Mouse (Mus musculus): ENCODE measurements at regions not wholly inside any gene's neighbourhood (a gene's known extent, or its start where the extent isn't known, plus 50 kb on each side); places are given as distances from the start of the nearest gene placed in this dataset.
A peak's percentile ranks its signal among the peaks of the same experiment; 100 is the strongest.

DNA sequence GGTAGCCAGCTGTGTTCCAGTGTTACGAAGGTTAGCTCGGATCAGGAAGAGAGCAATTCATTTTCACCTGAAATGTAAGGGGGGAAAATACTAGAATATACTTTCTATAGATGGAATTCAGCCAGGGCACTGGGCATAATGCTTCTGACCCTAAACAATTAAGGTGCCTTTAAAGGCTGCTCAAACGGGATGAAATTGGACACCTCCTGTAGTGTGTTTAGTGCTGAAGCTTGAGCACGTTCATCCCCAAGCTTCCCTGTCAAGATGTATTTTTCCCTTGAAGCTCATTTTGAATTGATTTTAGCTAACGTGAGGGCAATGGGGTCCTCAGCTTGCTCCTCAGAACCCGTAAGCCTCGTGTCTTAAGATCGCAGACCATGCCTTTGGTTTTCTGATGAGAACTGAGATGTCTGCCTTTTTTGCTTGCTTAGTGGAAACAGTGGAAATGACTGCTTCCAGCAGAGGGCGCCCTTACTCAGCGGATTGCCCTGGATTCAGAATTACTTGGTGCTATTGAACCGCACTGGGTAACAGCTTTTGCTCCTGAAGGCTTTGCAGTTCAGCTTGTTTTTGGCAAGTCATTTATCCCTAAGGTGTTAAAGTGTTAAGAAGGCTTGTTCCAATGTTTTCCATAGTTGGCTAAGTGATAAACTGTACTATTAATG lies 74.6 kb upstream of the Fermt1 start:
- H3K4me3 ChIP-seq (ENCODE audit: low read depth, low read length): no peak overlapping the region
- H3K27me3 ChIP-seq (replicated peaks; ENCODE audit: control insufficient read depth, insufficient read depth, low read length): no peaks in the 10 kb centered on the region
- H3K4me1 ChIP-seq (replicated peaks; ENCODE audit: control insufficient read depth, insufficient read depth, low read length): no peaks in the 10 kb centered on the region
- H3K9me3 ChIP-seq (ENCODE audit: control insufficient read depth, low read length): no peaks in the 10 kb centered on the region
- DNase-seq (ENCODE audit: low spot score): peak; percentile 63
- 0 out of 2 replicates have a peak, but pooled peaks have one; percentile 39 for ATAC-seq (replicated peaks; ENCODE audit: low FRiP score)
- H3K4me2 ChIP-seq: no peak overlapping the region
- 25% methylated on average over 11 of the region's 11 CpGs for WGBS
- no peak overlapping the region for H3K27ac ChIP-seq (ENCODE audit: low read depth, low read length)
- H3K36me3 ChIP-seq (ENCODE audit: control insufficient read depth, insufficient read depth, low read length): no peaks in the 10 kb centered on the region
- no peak overlapping the region for H3K9ac ChIP-seq (ENCODE audit: low read depth, low read length)

GRCm38 (mm10) chr2:133021244-133021643 lies 75.5 kb upstream of the Fermt1 start:
- DNase-seq (ENCODE audit: low spot score) (no peak), ATAC-seq (replicated peaks; ENCODE audit: low FRiP score) (no peak)
- Histone ChIP-seq H3K27me3 (replicated peaks; ENCODE audit: control insufficient read depth, insufficient read depth, low read length) (no peaks in the 10 kb centered on the region), H3K9ac (ENCODE audit: low read depth, low read length) (no peak overlapping the region), H3K9me3 (ENCODE audit: control insufficient read depth, low read length) (no peaks in the 10 kb centered on the region), H3K4me1 (replicated peaks; ENCODE audit: control insufficient read depth, insufficient read depth, low read length) (no peaks in the 10 kb centered on the region), H3K4me2 (no peak overlapping the region), H3K36me3 (ENCODE audit: control insufficient read depth, insufficient read depth, low read length) (no peaks in the 10 kb centered on the region), H3K27ac (ENCODE audit: low read depth, low read length) (no peak overlapping the region), H3K4me3 (ENCODE audit: low read depth, low read length) (no peak overlapping the region)
- 69% methylated on average over 3 of the region's 3 CpGs for WGBS

DNA sequence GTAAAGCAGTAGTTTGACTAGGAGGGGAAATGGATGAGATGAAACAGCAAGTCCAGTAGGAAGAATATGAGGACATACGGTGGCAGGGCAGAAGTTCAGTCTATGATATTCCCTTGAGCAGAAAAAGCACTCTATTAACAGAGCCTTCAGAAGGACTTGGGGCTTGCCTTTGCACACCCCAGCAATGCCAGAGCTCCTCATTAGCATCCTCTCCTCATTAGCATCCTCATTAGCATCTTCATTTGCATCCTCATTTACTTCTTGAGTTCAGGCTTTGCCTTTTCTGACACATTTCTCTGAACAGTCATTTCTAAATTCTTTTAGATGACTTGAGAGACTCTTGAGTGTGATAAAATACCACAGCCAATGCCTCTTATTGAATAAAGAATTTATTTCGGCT lies 81.3 kb upstream of the Fermt1 start:
- 77% methylated on average over 2 of the region's 2 CpGs for WGBS

DNA sequence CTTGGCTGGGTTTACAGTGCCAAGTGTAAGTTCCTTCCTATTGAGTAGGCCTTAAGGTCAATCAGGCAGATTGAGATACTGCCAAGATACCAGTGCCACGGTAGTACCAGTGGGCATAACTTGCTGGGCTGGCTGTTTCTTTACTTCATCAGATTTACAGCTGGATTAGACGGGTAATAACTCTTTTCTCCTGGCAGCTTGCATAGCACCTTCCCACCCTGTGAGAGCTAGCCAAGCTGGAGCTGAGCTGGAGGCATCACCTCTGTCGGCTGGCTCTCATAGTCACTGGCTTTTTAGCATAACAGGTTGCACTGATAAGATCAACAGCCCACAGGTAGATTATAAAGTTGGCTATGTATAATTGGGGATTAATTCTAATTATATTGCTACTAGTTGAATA lies 89.7 kb upstream of the Fermt1 start:
- no peak overlapping the region for H3K9ac ChIP-seq (ENCODE audit: low read depth, low read length)
- H3K27me3 ChIP-seq (replicated peaks; ENCODE audit: control insufficient read depth, insufficient read depth, low read length): no peaks in the 10 kb centered on the region
- H3K9me3 ChIP-seq (ENCODE audit: control insufficient read depth, low read length): no peaks in the 10 kb centered on the region
- no peak overlapping the region for H3K4me2 ChIP-seq
- no peak overlapping the region for H3K4me3 ChIP-seq (ENCODE audit: low read depth, low read length)
- WGBS: 77% methylated on average over 3 of the region's 3 CpGs
- DNase-seq (ENCODE audit: low spot score) (no peak), ATAC-seq (replicated peaks; ENCODE audit: low FRiP score) (no peak; the same call in 1 of the 2 replicates)
- H3K36me3 ChIP-seq (ENCODE audit: control insufficient read depth, insufficient read depth, low read length): no peaks in the 10 kb centered on the region
- no peaks in the 10 kb centered on the region for H3K4me1 ChIP-seq (replicated peaks; ENCODE audit: control insufficient read depth, insufficient read depth, low read length)
- H3K27ac ChIP-seq (ENCODE audit: low read depth, low read length): no peak overlapping the region

More for the DNA sequence above, 81.3 kb upstream of the Fermt1 start:
- no peak overlapping the region for H3K27ac ChIP-seq (ENCODE audit: low read depth, low read length)
- no peak overlapping the region for H3K4me2 ChIP-seq
- H3K4me1 ChIP-seq (replicated peaks; ENCODE audit: control insufficient read depth, insufficient read depth, low read length): no peaks in the 10 kb centered on the region
- ATAC-seq (replicated peaks; ENCODE audit: low FRiP score): no peak
- no peaks in the 10 kb centered on the region for H3K36me3 ChIP-seq (ENCODE audit: control insufficient read depth, insufficient read depth, low read length)
- no peak for DNase-seq (ENCODE audit: low spot score)
- no peak overlapping the region for H3K9ac ChIP-seq (ENCODE audit: low read depth, low read length)
- H3K4me3 ChIP-seq (ENCODE audit: low read depth, low read length): no peak overlapping the region
- no peaks in the 10 kb centered on the region for H3K27me3 ChIP-seq (replicated peaks; ENCODE audit: control insufficient read depth, insufficient read depth, low read length)
- H3K9me3 ChIP-seq (ENCODE audit: control insufficient read depth, low read length): no peaks in the 10 kb centered on the region

DNA sequence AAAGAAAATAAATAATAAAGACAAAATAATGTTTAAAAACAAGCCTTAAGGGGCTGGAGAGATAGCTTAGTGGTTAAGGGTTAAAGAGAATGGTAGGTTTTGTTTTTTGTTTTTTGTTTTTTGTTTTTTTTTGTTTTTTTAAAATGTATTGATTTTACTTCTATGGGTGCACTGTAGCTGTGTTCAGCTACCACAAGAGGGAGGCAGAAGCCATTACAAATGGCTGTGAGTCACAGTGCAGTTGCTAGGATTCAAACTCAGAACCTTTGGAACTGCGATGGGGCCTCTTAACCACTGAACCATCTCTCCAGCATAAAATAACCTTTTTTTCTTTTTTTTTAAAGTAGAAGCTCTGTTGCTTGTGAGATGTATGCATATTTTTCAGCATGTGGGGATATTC lies 95.0 kb upstream of the Fermt1 start:
- no peak overlapping the region for H3K4me2 ChIP-seq
- H3K36me3 ChIP-seq (ENCODE audit: control insufficient read depth, insufficient read depth, low read length): no peaks in the 10 kb centered on the region
- WGBS: 78% methylated on average over 1 of the region's 1 CpGs
- H3K4me3 ChIP-seq (ENCODE audit: low read depth, low read length): no peak overlapping the region
- no peaks in the 10 kb centered on the region for H3K4me1 ChIP-seq (replicated peaks; ENCODE audit: control insufficient read depth, insufficient read depth, low read length)
- DNase-seq (ENCODE audit: low spot score) (no peak), ATAC-seq (replicated peaks; ENCODE audit: low FRiP score) (no peak)
- no peak overlapping the region for H3K9ac ChIP-seq (ENCODE audit: low read depth, low read length)
- no peaks in the 10 kb centered on the region for H3K27me3 ChIP-seq (replicated peaks; ENCODE audit: control insufficient read depth, insufficient read depth, low read length)
- H3K27ac ChIP-seq (ENCODE audit: low read depth, low read length): no peak overlapping the region
- H3K9me3 ChIP-seq (ENCODE audit: control insufficient read depth, low read length): no peaks in the 10 kb centered on the region

DNA sequence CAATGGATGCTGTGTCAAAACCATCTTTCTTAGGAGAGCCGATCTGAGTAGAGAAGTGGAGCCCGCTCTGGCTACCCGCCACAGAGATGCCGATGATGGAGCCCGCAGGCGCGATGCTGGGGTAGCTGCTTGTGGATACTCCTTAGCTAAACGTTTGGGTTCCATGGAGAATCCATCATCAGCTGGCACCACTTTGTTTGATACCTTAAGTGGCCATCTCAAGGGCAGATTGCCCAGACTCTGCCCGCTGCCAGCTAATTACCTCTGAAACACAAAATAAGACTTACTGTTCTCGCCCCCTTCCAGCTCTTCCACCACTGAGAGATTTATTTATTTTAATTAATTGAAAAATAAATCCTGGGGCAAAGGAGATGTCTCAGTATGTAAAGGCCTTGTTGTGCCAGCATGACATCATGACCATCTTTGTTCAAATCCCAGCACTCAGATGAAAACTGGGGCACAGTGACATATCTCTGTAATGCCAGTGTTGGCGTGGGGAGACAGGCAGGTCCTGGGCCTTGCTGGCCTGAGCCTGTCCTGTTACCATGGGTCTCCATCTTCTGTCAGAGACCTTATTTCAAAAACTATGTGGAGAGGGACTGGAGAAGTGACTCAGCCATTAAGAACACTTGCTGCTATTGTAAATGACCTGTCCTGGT lies 132.1 kb upstream of the Fermt1 start:
- Histone ChIP-seq H3K27me3 (replicated peaks; ENCODE audit: control insufficient read depth, insufficient read depth, low read length) (no peaks in the 10 kb centered on the region), H3K9ac (ENCODE audit: low read depth, low read length) (no peak overlapping the region), H3K4me2 (no peak overlapping the region), H3K9me3 (ENCODE audit: control insufficient read depth, low read length) (no peaks in the 10 kb centered on the region), H3K27ac (ENCODE audit: low read depth, low read length) (no peak overlapping the region), H3K4me1 (replicated peaks; ENCODE audit: control insufficient read depth, insufficient read depth, low read length) (no peaks in the 10 kb centered on the region), H3K36me3 (ENCODE audit: control insufficient read depth, insufficient read depth, low read length) (no peaks in the 10 kb centered on the region), H3K4me3 (ENCODE audit: low read depth, low read length) (no peak overlapping the region)
- DNase-seq (ENCODE audit: low spot score) (no peak), ATAC-seq (replicated peaks; ENCODE audit: low FRiP score) (no peak)
- WGBS: 83% methylated on average over 11 of the region's 11 CpGs

DNA sequence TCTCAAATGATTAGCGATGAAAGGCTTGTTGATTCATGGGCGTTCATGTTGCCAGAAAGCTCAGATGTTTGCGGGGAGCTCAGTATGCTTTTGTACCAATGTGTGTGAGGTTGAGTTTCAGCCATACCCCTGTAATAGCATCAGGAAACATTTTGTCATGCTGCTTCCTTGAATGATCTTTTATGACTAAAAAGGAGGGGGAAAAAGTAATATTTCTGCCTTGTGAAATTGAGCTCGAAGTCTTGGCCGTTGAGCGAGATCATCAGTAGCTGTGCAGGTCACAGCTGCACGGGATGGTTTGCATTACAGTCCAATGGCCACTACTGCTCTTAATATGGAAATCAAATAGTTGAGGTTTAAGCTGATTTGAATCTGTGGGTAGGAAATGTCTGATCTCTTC lies 145.3 kb upstream of the Fermt1 start:
- Histone ChIP-seq H3K27me3 (replicated peaks; ENCODE audit: control insufficient read depth, insufficient read depth, low read length) (no peaks in the 10 kb centered on the region), H3K9ac (ENCODE audit: low read depth, low read length) (no peak overlapping the region), H3K4me2 (no peak overlapping the region), H3K4me3 (ENCODE audit: low read depth, low read length) (no peak overlapping the region), H3K9me3 (ENCODE audit: control insufficient read depth, low read length) (no peaks in the 10 kb centered on the region), H3K4me1 (replicated peaks; ENCODE audit: control insufficient read depth, insufficient read depth, low read length) (no peaks in the 10 kb centered on the region), H3K36me3 (ENCODE audit: control insufficient read depth, insufficient read depth, low read length) (no peaks in the 10 kb centered on the region), H3K27ac (ENCODE audit: low read depth, low read length) (no peak overlapping the region)
- DNase-seq (ENCODE audit: low spot score) (no peak), ATAC-seq (replicated peaks; ENCODE audit: low FRiP score) (no peak)
- WGBS: 90% methylated on average over 7 of the region's 7 CpGs

DNA sequence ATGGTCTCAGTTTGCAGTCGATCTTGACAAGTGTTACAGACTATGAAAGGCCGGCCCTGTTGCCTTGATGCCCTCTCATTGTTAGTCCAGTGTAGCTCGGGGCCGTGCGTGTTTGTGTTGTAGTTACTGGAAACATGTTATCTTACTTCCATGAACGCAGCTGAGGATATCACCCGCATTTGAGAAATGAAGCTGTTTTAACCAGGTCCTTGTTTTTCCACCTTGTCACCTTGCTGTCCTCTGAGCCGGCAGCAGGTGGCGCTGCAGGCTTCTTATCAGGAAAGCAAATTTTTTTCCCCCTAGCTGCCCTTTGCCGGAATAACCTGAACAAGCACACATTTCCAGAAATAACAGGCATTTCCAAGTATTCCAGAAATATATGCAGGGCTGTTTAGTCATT lies 167.9 kb upstream of the Fermt1 start:
- DNase-seq (ENCODE audit: low spot score): peak; percentile 59
- H3K4me1 ChIP-seq (replicated peaks; ENCODE audit: control insufficient read depth, insufficient read depth, low read length): no peaks in the 10 kb centered on the region
- H3K27me3 ChIP-seq (replicated peaks; ENCODE audit: control insufficient read depth, insufficient read depth, low read length): no peaks in the 10 kb centered on the region
- H3K36me3 ChIP-seq (ENCODE audit: control insufficient read depth, insufficient read depth, low read length): no peaks in the 10 kb centered on the region
- ATAC-seq (replicated peaks; ENCODE audit: low FRiP score): no peak; the same call in 1 of the 2 replicates
- H3K9me3 ChIP-seq (ENCODE audit: control insufficient read depth, low read length): no peaks in the 10 kb centered on the region
- 19% methylated on average over 10 of the region's 10 CpGs for WGBS
- H3K9ac ChIP-seq (ENCODE audit: low read depth, low read length): no peak overlapping the region
- H3K4me2 ChIP-seq: no peak overlapping the region
- no peak overlapping the region for H3K4me3 ChIP-seq (ENCODE audit: low read depth, low read length)
- no peak overlapping the region for H3K27ac ChIP-seq (ENCODE audit: low read depth, low read length)

GRCm38 (mm10) chr2:133118651-133119050 lies 172.9 kb upstream of the Fermt1 start:
- Histone ChIP-seq H3K9ac (ENCODE audit: low read depth, low read length) (no peak overlapping the region), H3K27ac (ENCODE audit: low read depth, low read length) (no peak overlapping the region), H3K27me3 (replicated peaks; ENCODE audit: control insufficient read depth, insufficient read depth, low read length) (no peaks in the 10 kb centered on the region), H3K36me3 (ENCODE audit: control insufficient read depth, insufficient read depth, low read length) (no peaks in the 10 kb centered on the region), H3K4me1 (replicated peaks; ENCODE audit: control insufficient read depth, insufficient read depth, low read length) (no peaks in the 10 kb centered on the region), H3K4me3 (ENCODE audit: low read depth, low read length) (no peak overlapping the region), H3K4me2 (no peak overlapping the region), H3K9me3 (ENCODE audit: control insufficient read depth, low read length) (no peaks in the 10 kb centered on the region)
- no peak for DNase-seq (ENCODE audit: low spot score)
- ATAC-seq (replicated peaks; ENCODE audit: low FRiP score): no peak
- WGBS: 91% methylated on average over 14 of the region's 14 CpGs
